Mouse (Mus musculus): Measurements from ENCODE around the gene Ssna1. TPM values are rescaled to one million over a fixed set of nuclear protein-coding genes. Genes with fewer than 3 reads are reported as not detected.

Gene Ssna1
- 2.6 TPM for polyA plus RNA-seq (2014; fragmentation: Illumina TruSeq; extraction: RNeasy Lipid Tissue Mini Kit (QIAGEN cat#74804); ENCODE audit: low read depth, low replicate concordance)

GRCm38 (mm10) chr2:25271827-25272511 lies at the start of gene Ssna1, which contains the start of gene Anapc2:
Ssna1 (minus strand) TSS chr2:25272438.
Anapc2 (plus strand) TSS chr2:25272478.

DNA sequence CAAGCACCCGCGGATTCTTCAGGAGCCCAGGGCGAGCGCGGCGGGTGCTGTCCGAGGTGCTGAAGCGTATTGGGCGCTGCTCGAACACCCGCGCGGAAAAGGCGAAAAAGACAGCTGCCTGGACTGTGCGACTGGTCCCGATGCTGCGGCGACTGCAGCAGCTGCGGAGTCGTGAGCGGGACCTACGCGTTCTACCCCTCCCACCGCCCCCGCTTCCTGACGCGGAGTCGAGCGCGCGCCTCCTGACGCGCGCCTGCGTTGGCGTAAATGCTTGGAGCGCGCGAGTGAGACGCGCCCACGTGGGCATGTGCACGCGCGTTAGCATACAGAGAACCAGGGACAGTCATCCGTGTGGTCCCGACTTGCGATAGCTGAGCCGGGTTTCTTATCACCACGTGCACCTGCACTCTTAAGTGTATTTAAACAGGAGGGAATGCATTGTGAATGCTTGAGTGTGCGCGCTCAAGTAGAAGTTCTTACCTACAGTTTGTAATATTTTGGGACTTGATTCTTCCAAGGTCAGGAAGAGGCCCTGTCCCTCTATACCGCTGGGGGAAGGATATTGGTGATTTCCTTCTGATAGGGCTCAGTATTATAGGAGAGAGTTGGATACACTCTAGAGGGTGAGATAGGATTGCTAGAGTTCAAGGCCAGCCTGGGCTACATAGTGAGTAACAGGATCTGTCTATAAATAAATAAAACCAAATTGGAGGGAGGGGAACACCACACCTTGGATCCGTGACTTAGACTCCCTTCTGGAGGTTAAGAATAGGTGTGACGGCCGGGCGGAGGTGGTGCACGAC lies 46.9 kb upstream of the Ssna1 start, which contains the start of gene Grin1:
Grin1 (minus strand) TSS at position 217 of the 803 bp plus-strand sequence.

DNA sequence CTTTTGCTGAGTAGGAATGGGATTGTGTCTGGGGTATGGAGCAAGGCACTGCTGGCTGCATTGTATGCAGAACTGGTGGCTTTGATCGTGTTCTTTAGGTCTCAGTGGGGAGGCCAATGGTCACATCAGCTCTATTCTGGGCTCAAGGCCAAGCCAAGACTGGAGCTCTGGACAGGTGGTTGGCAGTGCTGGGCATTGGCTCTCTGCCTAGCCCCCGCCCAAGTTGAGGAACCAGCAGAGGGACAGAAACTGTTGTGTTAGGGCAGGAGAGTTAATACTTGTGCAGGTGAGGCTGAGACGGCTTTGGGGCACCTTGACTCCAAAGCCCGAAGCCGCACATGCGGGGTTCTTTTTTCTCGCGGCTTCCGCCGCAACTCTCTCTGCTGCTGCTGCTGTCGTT lies 17.4 kb upstream of the Ssna1 start, which contains the start of gene Lrrc26:
Lrrc26 (plus strand) TSS at position 265 of the 400 bp plus-strand sequence.

DNA sequence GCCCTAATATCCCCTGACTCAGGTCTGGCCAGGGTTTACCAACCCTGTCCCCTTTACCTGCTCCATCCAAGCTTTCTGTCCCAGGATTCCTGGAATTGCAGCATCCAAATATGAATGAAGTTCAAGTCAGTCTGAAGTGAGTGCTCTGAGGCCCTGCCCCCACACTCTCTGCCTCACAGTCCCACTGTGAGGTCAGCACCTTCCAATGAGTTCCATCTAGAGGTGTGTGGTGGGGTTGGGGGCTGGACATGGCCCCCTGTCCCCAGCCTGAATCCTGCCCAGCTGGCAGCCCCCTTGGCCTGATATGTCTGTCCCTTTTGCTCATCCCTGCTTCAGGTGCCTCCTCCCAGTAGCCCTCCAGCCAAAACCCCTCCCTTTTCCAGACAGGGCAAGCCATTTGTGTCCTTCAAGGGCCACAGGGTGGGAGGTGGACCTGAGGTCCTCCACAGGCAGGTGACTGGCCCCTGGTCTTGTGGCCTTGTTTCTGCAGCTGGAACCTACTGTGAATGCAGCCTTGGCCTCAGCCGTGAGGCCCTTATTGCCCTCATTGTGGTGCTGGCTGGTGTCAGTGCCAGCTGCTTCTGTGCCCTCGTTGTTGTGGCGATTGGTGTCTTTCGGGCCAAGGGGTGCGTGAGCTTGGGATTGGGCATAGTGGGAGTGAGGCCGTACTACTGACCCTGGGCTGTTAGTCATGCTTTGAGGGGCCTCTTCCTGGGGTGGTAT lies 15.8 kb upstream of the Ssna1 start, which contains the start of gene Tmem210:
Tmem210 (plus strand) TSS at position 219 of the 723 bp plus-strand sequence.

GRCm38 (mm10) chr2:25262291-25262767 lies 9.9 kb downstream of the Ssna1 start, which contains the start of gene Tprn:
Tprn (plus strand) TSS chr2:25262618.

DNA sequence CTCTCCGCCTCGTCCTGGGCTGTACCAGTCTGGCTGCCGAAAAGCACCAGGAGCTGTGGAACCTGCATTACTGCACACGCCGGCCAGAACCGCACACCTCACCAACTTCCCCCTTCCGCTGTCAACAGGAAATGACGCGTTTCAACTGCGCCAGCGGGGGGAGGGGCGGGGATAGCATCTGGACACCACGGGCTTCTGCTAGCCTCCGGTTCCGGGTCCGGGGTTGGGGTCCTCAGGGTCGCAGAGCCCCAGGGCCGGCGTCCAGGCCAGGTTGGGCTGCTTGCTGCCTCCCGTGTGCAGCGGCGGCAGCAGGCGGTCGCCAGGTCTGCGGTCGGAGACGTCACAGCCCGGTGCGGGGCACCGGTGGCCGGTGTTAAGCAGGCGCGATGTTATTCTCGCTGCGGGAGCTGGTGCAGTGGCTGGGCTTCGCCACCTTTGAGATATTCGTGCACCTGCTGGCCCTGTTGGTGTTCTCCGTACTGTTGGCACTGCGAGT lies 16.9 kb downstream of the Ssna1 start, which contains the start of gene Tmem203:
Tmem203 (plus strand) TSS at position 156 of the 496 bp plus-strand sequence.

DNA sequence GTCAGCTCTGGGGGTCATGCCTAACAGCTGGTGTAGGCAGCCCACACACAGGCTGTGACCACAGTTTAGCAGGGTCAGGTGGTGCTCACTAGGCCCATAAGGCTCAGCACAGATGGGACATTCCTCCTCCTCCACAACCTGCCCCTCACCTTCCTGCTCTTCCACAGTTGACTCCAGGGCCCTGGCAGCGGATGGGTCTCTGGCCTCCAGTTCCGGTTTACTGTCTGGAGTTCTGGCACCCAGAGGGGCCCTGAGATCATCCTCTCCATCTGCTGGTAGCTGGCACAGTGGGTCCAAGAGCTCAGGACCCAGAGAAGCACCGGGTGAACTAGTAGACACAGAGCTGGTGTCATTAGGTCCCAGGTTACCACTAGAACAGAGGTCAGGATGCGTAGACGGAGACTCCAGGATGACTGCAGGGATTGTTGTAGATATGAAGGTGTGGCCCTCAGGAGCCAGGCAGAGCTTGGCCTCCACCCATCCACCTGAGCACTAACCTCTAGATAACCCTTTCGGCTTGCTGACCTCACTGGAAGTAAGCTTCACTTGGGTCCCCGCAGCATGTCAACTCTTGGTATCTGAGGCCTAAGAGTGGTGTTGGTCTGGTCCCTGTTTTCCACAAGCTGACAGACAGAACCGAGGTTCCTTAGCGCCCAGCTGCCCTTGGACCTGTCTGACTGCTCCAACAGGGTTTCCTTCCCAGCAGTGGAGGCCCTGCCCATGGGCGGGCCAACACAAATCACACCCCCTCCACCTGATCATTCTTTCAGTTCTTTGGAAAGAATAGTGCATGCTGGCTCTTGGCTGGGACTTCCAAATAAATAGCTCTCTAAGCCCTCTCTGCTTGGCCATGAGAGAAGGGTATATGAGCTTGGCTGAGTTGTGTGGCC lies 25.8 kb downstream of the Ssna1 start, which contains the start of gene AL732309.1:
AL732309.1 (minus strand) TSS at position 681 of the 890 bp plus-strand sequence.

GRCm38 (mm10) chr2:25242101-25242506 lies 30.1 kb downstream of the Ssna1 start, which contains the start of the genes Rnf208 and Cysrt1:
Rnf208 (plus strand) TSS chr2:25242255.
Cysrt1 (minus strand) TSS chr2:25242452.

DNA sequence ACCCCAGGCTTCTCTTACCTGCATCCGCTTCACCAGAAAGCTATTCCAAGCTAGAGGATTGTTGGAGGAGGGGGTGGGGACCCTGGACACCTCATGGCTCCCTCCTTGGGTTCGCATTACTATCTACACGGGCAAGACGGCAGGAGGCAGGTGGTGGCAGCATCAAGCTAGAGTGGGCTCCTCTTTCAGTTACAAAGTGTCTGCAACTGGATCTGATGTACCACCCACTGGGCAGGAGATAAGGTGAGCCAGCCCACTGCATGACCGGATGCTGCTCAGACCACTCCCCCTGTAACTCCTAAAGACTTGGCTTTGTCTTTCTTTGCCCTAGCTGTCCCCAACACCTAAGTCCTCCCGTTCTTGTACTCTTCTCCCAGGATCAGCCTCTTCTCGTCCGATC lies 35.6 kb downstream of the Ssna1 start, which contains the start of gene Rnf224:
Rnf224 (minus strand) TSS at position 174 of the 400 bp plus-strand sequence.

DNA sequence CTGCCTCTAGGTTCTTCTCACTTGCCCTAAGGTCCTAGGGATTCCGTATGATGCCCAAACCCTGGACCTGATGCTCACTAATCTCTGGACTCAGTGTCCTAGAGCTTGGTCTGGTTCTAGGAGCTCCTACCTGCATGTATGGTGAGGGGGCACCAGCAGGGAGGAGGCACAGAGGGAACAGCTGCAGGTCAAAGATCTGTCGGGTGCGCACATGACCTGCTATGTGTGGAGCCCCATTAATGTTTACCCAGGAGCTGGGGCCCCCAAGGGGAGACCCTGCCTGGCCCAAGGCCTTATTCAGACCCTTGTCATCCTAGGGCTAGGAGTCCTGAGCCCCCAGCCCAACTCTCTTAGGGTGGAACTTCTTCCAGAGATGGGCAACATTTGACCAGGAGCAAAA lies 38.2 kb downstream of the Ssna1 start, which contains the start of gene Slc34a3:
Slc34a3 (minus strand) TSS at position 315 of the 400 bp plus-strand sequence.

GRCm38 (mm10) chr2:25224492-25224765 lies 47.8 kb downstream of the Ssna1 start, which contains the start of gene Tubb4b:
Tubb4b (minus strand) TSS chr2:25224702.

Other genes with a start within 250 kb of the Ssna1 start
- 16.6 TPM for gene Nsmf, start 218.1 kb downstream of the Ssna1 start, polyA plus RNA-seq (2014; fragmentation: Illumina TruSeq; extraction: RNeasy Lipid Tissue Mini Kit (QIAGEN cat#74804); ENCODE audit: low read depth, low replicate concordance)
- 33.1 TPM for gene Entpd8, start 192.1 kb downstream of the Ssna1 start, polyA plus RNA-seq (2014; fragmentation: Illumina TruSeq; extraction: RNeasy Lipid Tissue Mini Kit (QIAGEN cat#74804); ENCODE audit: low read depth, low replicate concordance)
- not detected for gene Noxa1, start 177.3 kb downstream of the Ssna1 start, polyA plus RNA-seq (2014; fragmentation: Illumina TruSeq; extraction: RNeasy Lipid Tissue Mini Kit (QIAGEN cat#74804); ENCODE audit: low read depth, low replicate concordance)
- gene Nrarp, start 91.7 kb downstream of the Ssna1 start, polyA plus RNA-seq (2014; fragmentation: Illumina TruSeq; extraction: RNeasy Lipid Tissue Mini Kit (QIAGEN cat#74804); ENCODE audit: low read depth, low replicate concordance): 0.61 TPM
- 0.56 TPM for gene Tor4a, start 75.6 kb downstream of the Ssna1 start, polyA plus RNA-seq (2014; fragmentation: Illumina TruSeq; extraction: RNeasy Lipid Tissue Mini Kit (QIAGEN cat#74804); ENCODE audit: low read depth, low replicate concordance)
- 4.3 TPM for gene Nelfb, start 60.9 kb downstream of the Ssna1 start, polyA plus RNA-seq (2014; fragmentation: Illumina TruSeq; extraction: RNeasy Lipid Tissue Mini Kit (QIAGEN cat#74804); ENCODE audit: low read depth, low replicate concordance)
- gene Stpg3, start 57.8 kb downstream of the Ssna1 start, polyA plus RNA-seq (2014; fragmentation: Illumina TruSeq; extraction: RNeasy Lipid Tissue Mini Kit (QIAGEN cat#74804); ENCODE audit: low read depth, low replicate concordance): not detected
- not detected for gene Fam166a, start 53.7 kb downstream of the Ssna1 start, polyA plus RNA-seq (2014; fragmentation: Illumina TruSeq; extraction: RNeasy Lipid Tissue Mini Kit (QIAGEN cat#74804); ENCODE audit: low read depth, low replicate concordance)
- gene Tubb4b, start 47.7 kb downstream of the Ssna1 start, polyA plus RNA-seq (2014; fragmentation: Illumina TruSeq; extraction: RNeasy Lipid Tissue Mini Kit (QIAGEN cat#74804); ENCODE audit: low read depth, low replicate concordance): 31.1 TPM
- not detected for gene Slc34a3, start 38.1 kb downstream of the Ssna1 start, polyA plus RNA-seq (2014; fragmentation: Illumina TruSeq; extraction: RNeasy Lipid Tissue Mini Kit (QIAGEN cat#74804); ENCODE audit: low read depth, low replicate concordance)
- not detected for gene Rnf224, start 35.7 kb downstream of the Ssna1 start, polyA plus RNA-seq (2014; fragmentation: Illumina TruSeq; extraction: RNeasy Lipid Tissue Mini Kit (QIAGEN cat#74804); ENCODE audit: low read depth, low replicate concordance)
- gene Rnf208, start 30.2 kb downstream of the Ssna1 start, polyA plus RNA-seq (2014; fragmentation: Illumina TruSeq; extraction: RNeasy Lipid Tissue Mini Kit (QIAGEN cat#74804); ENCODE audit: low read depth, low replicate concordance): not detected
- not detected for gene Cysrt1, start 30.0 kb downstream of the Ssna1 start, polyA plus RNA-seq (2014; fragmentation: Illumina TruSeq; extraction: RNeasy Lipid Tissue Mini Kit (QIAGEN cat#74804); ENCODE audit: low read depth, low replicate concordance)
- gene AL732309.1, start 25.6 kb downstream of the Ssna1 start, polyA plus RNA-seq (2014; fragmentation: Illumina TruSeq; extraction: RNeasy Lipid Tissue Mini Kit (QIAGEN cat#74804); ENCODE audit: low read depth, low replicate concordance): 0.69 TPM
- 0.85 TPM for gene Tmem203, start 17.0 kb downstream of the Ssna1 start, polyA plus RNA-seq (2014; fragmentation: Illumina TruSeq; extraction: RNeasy Lipid Tissue Mini Kit (QIAGEN cat#74804); ENCODE audit: low read depth, low replicate concordance)
- gene Tprn, start 9.8 kb downstream of the Ssna1 start, polyA plus RNA-seq (2014; fragmentation: Illumina TruSeq; extraction: RNeasy Lipid Tissue Mini Kit (QIAGEN cat#74804); ENCODE audit: low read depth, low replicate concordance): 0.19 TPM
- gene Anapc2, start within 50 bp of the Ssna1 start, polyA plus RNA-seq (2014; fragmentation: Illumina TruSeq; extraction: RNeasy Lipid Tissue Mini Kit (QIAGEN cat#74804); ENCODE audit: low read depth, low replicate concordance): 7.9 TPM
- not detected for gene Tmem210, start 15.7 kb upstream of the Ssna1 start, polyA plus RNA-seq (2014; fragmentation: Illumina TruSeq; extraction: RNeasy Lipid Tissue Mini Kit (QIAGEN cat#74804); ENCODE audit: low read depth, low replicate concordance)
- gene Lrrc26, start 17.5 kb upstream of the Ssna1 start, polyA plus RNA-seq (2014; fragmentation: Illumina TruSeq; extraction: RNeasy Lipid Tissue Mini Kit (QIAGEN cat#74804); ENCODE audit: low read depth, low replicate concordance): not detected
- gene Grin1, start 46.7 kb upstream of the Ssna1 start, polyA plus RNA-seq (2014; fragmentation: Illumina TruSeq; extraction: RNeasy Lipid Tissue Mini Kit (QIAGEN cat#74804); ENCODE audit: low read depth, low replicate concordance): not detected
- gene Man1b1, start 59.9 kb upstream of the Ssna1 start, polyA plus RNA-seq (2014; fragmentation: Illumina TruSeq; extraction: RNeasy Lipid Tissue Mini Kit (QIAGEN cat#74804); ENCODE audit: low read depth, low replicate concordance): 8.7 TPM
- gene Dpp7, start 83.9 kb upstream of the Ssna1 start, polyA plus RNA-seq (2014; fragmentation: Illumina TruSeq; extraction: RNeasy Lipid Tissue Mini Kit (QIAGEN cat#74804); ENCODE audit: low read depth, low replicate concordance): 4.9 TPM
- 1.8 TPM for gene Uap1l1, start 93.2 kb upstream of the Ssna1 start, polyA plus RNA-seq (2014; fragmentation: Illumina TruSeq; extraction: RNeasy Lipid Tissue Mini Kit (QIAGEN cat#74804); ENCODE audit: low read depth, low replicate concordance)
- not detected for gene Sapcd2, start 99.9 kb upstream of the Ssna1 start, polyA plus RNA-seq (2014; fragmentation: Illumina TruSeq; extraction: RNeasy Lipid Tissue Mini Kit (QIAGEN cat#74804); ENCODE audit: low read depth, low replicate concordance)
- gene Entpd2, start 123.4 kb upstream of the Ssna1 start, polyA plus RNA-seq (2014; fragmentation: Illumina TruSeq; extraction: RNeasy Lipid Tissue Mini Kit (QIAGEN cat#74804); ENCODE audit: low read depth, low replicate concordance): not detected
- gene Npdc1, start 126.9 kb upstream of the Ssna1 start, polyA plus RNA-seq (2014; fragmentation: Illumina TruSeq; extraction: RNeasy Lipid Tissue Mini Kit (QIAGEN cat#74804); ENCODE audit: low read depth, low replicate concordance): 1.1 TPM
- not detected for gene Fut7, start 150.8 kb upstream of the Ssna1 start, polyA plus RNA-seq (2014; fragmentation: Illumina TruSeq; extraction: RNeasy Lipid Tissue Mini Kit (QIAGEN cat#74804); ENCODE audit: low read depth, low replicate concordance)
- 2.0 TPM for gene Abca2, start 156.3 kb upstream of the Ssna1 start, polyA plus RNA-seq (2014; fragmentation: Illumina TruSeq; extraction: RNeasy Lipid Tissue Mini Kit (QIAGEN cat#74804); ENCODE audit: low read depth, low replicate concordance)
- gene Clic3, start 184.4 kb upstream of the Ssna1 start, polyA plus RNA-seq (2014; fragmentation: Illumina TruSeq; extraction: RNeasy Lipid Tissue Mini Kit (QIAGEN cat#74804); ENCODE audit: low read depth, low replicate concordance): not detected
- gene Paxx, start 188.7 kb upstream of the Ssna1 start, polyA plus RNA-seq (2014; fragmentation: Illumina TruSeq; extraction: RNeasy Lipid Tissue Mini Kit (QIAGEN cat#74804); ENCODE audit: low read depth, low replicate concordance): 57.0 TPM
- 2.1 TPM for gene Ptgds, start 197.6 kb upstream of the Ssna1 start, polyA plus RNA-seq (2014; fragmentation: Illumina TruSeq; extraction: RNeasy Lipid Tissue Mini Kit (QIAGEN cat#74804); ENCODE audit: low read depth, low replicate concordance)
- not detected for gene Lcn12, start 221.5 kb upstream of the Ssna1 start, polyA plus RNA-seq (2014; fragmentation: Illumina TruSeq; extraction: RNeasy Lipid Tissue Mini Kit (QIAGEN cat#74804); ENCODE audit: low read depth, low replicate concordance)
- 1.9 TPM for gene Fbxw5, start 228.3 kb upstream of the Ssna1 start, polyA plus RNA-seq (2014; fragmentation: Illumina TruSeq; extraction: RNeasy Lipid Tissue Mini Kit (QIAGEN cat#74804); ENCODE audit: low read depth, low replicate concordance)
- gene C8g, start 229.3 kb upstream of the Ssna1 start, polyA plus RNA-seq (2014; fragmentation: Illumina TruSeq; extraction: RNeasy Lipid Tissue Mini Kit (QIAGEN cat#74804); ENCODE audit: low read depth, low replicate concordance): 156 TPM